Mouse (Mus musculus) cerebellum, adult 2 months (tissue): ENCODE measurements around the gene Fhit.

Experiments
- CTCF ChIP-seq: fragments of 200-500 bp; IDR thresholded peaks from 2 replicates; pipeline ENCODE4 v1.5.1; 2011; ENCODE audit warnings: low read depth, mild to moderate bottlenecking, control low read depth, low read length, moderate library complexity, borderline replicate concordance; ENCODE audit not compliant: insufficient read depth
- POLR2A ChIP-seq: fragments of 200-500 bp; IDR thresholded peaks from 2 replicates; pipeline ENCODE4 v1.6.1; 2011; ENCODE audit warnings: low read length, control low read depth, borderline replicate concordance; ENCODE audit not compliant: insufficient read depth

DNA sequence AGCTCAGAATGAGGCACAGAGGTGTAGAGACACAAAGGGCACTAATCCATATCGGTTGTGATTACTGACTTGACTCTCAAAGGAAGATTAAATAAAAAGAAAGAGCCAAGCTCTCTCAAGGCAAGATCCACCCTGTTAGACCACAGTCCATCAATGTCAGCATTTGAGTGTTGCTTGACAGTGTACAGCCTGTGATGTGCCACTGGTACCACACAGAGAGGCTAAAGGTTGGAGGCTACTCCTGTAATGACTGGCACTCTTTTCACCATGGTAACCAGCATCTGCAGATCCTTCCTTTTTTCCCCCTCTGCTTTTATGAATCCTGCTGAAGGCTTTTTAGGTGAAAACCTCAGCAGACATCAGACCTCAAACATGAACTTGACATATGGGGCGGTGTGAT, 1138.5 kb downstream of the Fhit start:
- TF ChIP-seq CTCF (no peak), POLR2A (no peak)
